In genomic region chr1:143993026-143993425, GRCm38 (mm10) we compare ENCODE assay signal across 25 mouse cellular contexts. TPM values are rescaled to one million over a fixed set of nuclear protein-coding genes. Genes with fewer than 3 reads are reported as not detected.
DNase-seq lines count a peak whose midpoint lies in the region; ATAC-seq and TF ChIP-seq lines count a peak whose summit lies in the region.
"Had no signal": no experiment of that assay in that cellular context is flagged by ENCODE, and none has a peak within 500 bp of the region (broad histone marks: within the 10 kb centered on the region; RNA-seq: fewer than 3 reads in every experiment).

No protein-coding gene starts in this region.

- H3K4me3 ChIP-seq in midbrain, embryonic 11.5 days (ENCODE audit: low read depth, low read length): no peak overlapping the region
- no peak overlapping the region for H3K4me3 ChIP-seq in midbrain, postnatal 0 days (ENCODE audit: low read depth, low read length)
- H3K4me3 ChIP-seq in bone marrow macrophage, adult 2 months (ENCODE audit: insufficient read depth, low read length): no peak overlapping the region
- H3K4me3 ChIP-seq: embryonic facial prominence, embryonic 12.5 days; embryonic facial prominence, embryonic 15.5 days; heart, adult 2 months; heart, embryonic 10.5 days; heart, embryonic 13.5 days had no signal

- peak; percentile 33 for DNase-seq in midbrain, embryonic 11.5 days (ENCODE audit: low spot score, missing footprints)
- DNase-seq in midbrain, postnatal 0 days (ENCODE audit: low spot score): no peak
- peak; percentile 64 for DNase-seq in naive thymus-derived CD4-positive, alpha-beta T cell, adult 2 months (ENCODE audit: low read depth)
- DNase-seq in urinary bladder, postnatal 10 days (ENCODE audit: low spot score): no peak
- no peak for DNase-seq in kidney, adult 11 months
- DNase-seq: adrenal gland, postnatal 10 days; adrenal gland, postnatal 36 days; cerebellum, adult 11 months; cerebellum, adult 2 months; cerebellum, adult 9-11 months; cerebellum, postnatal 25 days; forebrain, postnatal 0 days; gastrocnemius, postnatal 10 days; gastrocnemius, postnatal 36 days; heart, adult 2 months; heart, postnatal 14 days; heart, postnatal 4 days had no signal

- 80% methylated on average over 1 of the region's 1 CpGs for WGBS in midbrain, embryonic 11.5 days
- WGBS in midbrain, postnatal 0 days: 67% methylated on average over 1 of the region's 1 CpGs

- TF ChIP-seq POLR2A in bone marrow macrophage, adult 2 months (IDR thresholded peaks at IDR 0.05; ENCODE audit: borderline replicate concordance, low read depth, low read length): no peak

- H3K27ac ChIP-seq in midbrain, embryonic 11.5 days (ENCODE audit: low read depth, low read length): no peak overlapping the region
- no peak overlapping the region for H3K27ac ChIP-seq in midbrain, postnatal 0 days (ENCODE audit: low read depth, low read length)
- H3K27ac ChIP-seq in bone marrow macrophage, adult 2 months (ENCODE audit: insufficient read depth, low read depth, low read length): peak overlapping the region; percentile 60
- H3K27ac ChIP-seq: embryonic facial prominence, embryonic 12.5 days; embryonic facial prominence, embryonic 15.5 days; heart, adult 2 months; heart, embryonic 10.5 days; heart, embryonic 13.5 days; hindbrain, embryonic 14.5 days had no signal

- no peak overlapping the region for H3K9ac ChIP-seq in midbrain, embryonic 11.5 days (ENCODE audit: low read length)
- no peak overlapping the region for H3K9ac ChIP-seq in midbrain, postnatal 0 days (replicated peaks; ENCODE audit: low read length, poor library complexity, severe bottlenecking)
- H3K9ac ChIP-seq: embryonic facial prominence, embryonic 12.5 days; embryonic facial prominence, embryonic 15.5 days; forebrain, postnatal 0 days; heart, embryonic 13.5 days; hindbrain, embryonic 14.5 days had no signal

- no peak for ATAC-seq in midbrain, embryonic 11.5 days (ENCODE audit: low FRiP score)
- ATAC-seq in midbrain, postnatal 0 days (ENCODE audit: low FRiP score): no peak
- ATAC-seq: forebrain, embryonic 14.5 days; forebrain, postnatal 0 days; intestine, embryonic 16.5 days had no signal

- H3K27me3 ChIP-seq in midbrain, embryonic 11.5 days (ENCODE audit: control insufficient read depth, insufficient read depth, low read length): no peaks in the 10 kb centered on the region
- H3K27me3 ChIP-seq in midbrain, postnatal 0 days (ENCODE audit: insufficient read depth, low read length): no peaks in the 10 kb centered on the region
- H3K27me3 ChIP-seq: embryonic facial prominence, embryonic 12.5 days; embryonic facial prominence, embryonic 15.5 days; heart, embryonic 13.5 days had no signal

- H3K4me2 ChIP-seq in midbrain, embryonic 11.5 days: no peak overlapping the region
- H3K4me2 ChIP-seq in midbrain, postnatal 0 days (ENCODE audit: low read depth, low read length, poor library complexity, severe bottlenecking): no peak overlapping the region
- H3K4me2 ChIP-seq: embryonic facial prominence, embryonic 12.5 days; embryonic facial prominence, embryonic 15.5 days; heart, embryonic 13.5 days; hindbrain, embryonic 14.5 days had no signal

- H3K36me3 ChIP-seq in midbrain, embryonic 11.5 days (ENCODE audit: control insufficient read depth, insufficient read depth, low read length): no peaks in the 10 kb centered on the region
- H3K36me3 ChIP-seq in midbrain, postnatal 0 days (ENCODE audit: insufficient read depth, low read length): no peaks in the 10 kb centered on the region
- H3K36me3 ChIP-seq: embryonic facial prominence, embryonic 12.5 days; embryonic facial prominence, embryonic 15.5 days; heart, embryonic 10.5 days; heart, embryonic 13.5 days had no signal

- no peak for TF ChIP-seq CTCF in midbrain, postnatal 0 days (IDR thresholded peaks at IDR 0.05)
- TF ChIP-seq CTCF in bone marrow macrophage, adult 2 months (IDR thresholded peaks at IDR 0.05; ENCODE audit: low read depth, low read length): no peak

- H3K9me3 ChIP-seq in midbrain, embryonic 11.5 days (ENCODE audit: control insufficient read depth, low read length): no peaks in the 10 kb centered on the region
- no peaks in the 10 kb centered on the region for H3K9me3 ChIP-seq in midbrain, postnatal 0 days (ENCODE audit: low read length)
- H3K9me3 ChIP-seq: embryonic facial prominence, embryonic 12.5 days; embryonic facial prominence, embryonic 15.5 days; heart, embryonic 10.5 days; heart, embryonic 13.5 days had no signal

- H3K4me1 ChIP-seq in midbrain, embryonic 11.5 days (ENCODE audit: control insufficient read depth, insufficient read depth, low read length): no peaks in the 10 kb centered on the region
- H3K4me1 ChIP-seq in midbrain, postnatal 0 days (ENCODE audit: insufficient read depth, low read length): no peaks in the 10 kb centered on the region
- H3K4me1 ChIP-seq in bone marrow macrophage, adult 2 months (ENCODE audit: control insufficient read depth, insufficient read depth, low read length): peaks cover 15% of the 10 kb centered on the region
- H3K4me1 ChIP-seq: embryonic facial prominence, embryonic 15.5 days; heart, embryonic 10.5 days; heart, embryonic 13.5 days had no signal

RNA-seq across cellular contexts. Expression of gene Rgs2, which starts 10.9 kb away (rescaled TPM):
- 83.6 and 90.7 TPM in 2 replicates for polyA plus RNA-seq in midbrain, embryonic 11.5 days (2014; fragmentation: Nextera tagmentation; extraction: Ambion mirVana)
- 26.4 and 34.4 TPM in 2 replicates for total RNA-seq in midbrain, postnatal 0 days (2014; rRNA removed)
- polyA plus RNA-seq in midbrain, postnatal 0 days (2015; fragmentation: Nextera tagmentation; extraction: Ambion mirVana): 83.3 and 85.2 TPM in 2 replicates
- 180 and 194 TPM in 2 replicates for polyA plus RNA-seq in bone marrow macrophage, adult 2 months (2012; ENCODE audit: insufficient read depth, insufficient read length, missing spikeins)

Comparison
In these comparisons a context has a peak if more than half of its experiments do, and no peak if none do; other contexts are left out.
1. DNase-seq: peak in midbrain, embryonic 11.5 days (single experiment) and naive thymus-derived CD4-positive, alpha-beta T cell, adult 2 months (single experiment); none in midbrain, postnatal 0 days (single experiment), urinary bladder, postnatal 10 days (single experiment) and kidney, adult 11 months (single experiment).